Mouse (Mus musculus): ENCODE data around the gene Megf11. TPM values are rescaled to one million over a fixed set of nuclear protein-coding genes. Genes with fewer than 3 reads are reported as not detected.

Gene Megf11
- polyA plus RNA-seq, 1 experiment from 2014 or later: 1.2 TPM

GRCm38 (mm10) chr9:64504456-64504855, 119.0 kb downstream of the Megf11 start:
- Histone ChIP-seq H3K27me3 (replicated peaks) (no peaks in the 10 kb centered on the region), H3K4me1 (no peaks in the 10 kb centered on the region), H3K9ac (no peak overlapping the region), H3K36me3 (no peaks in the 10 kb centered on the region), H3K27ac (no peak overlapping the region), H3K4me2 (no peak overlapping the region), H3K9me3 (no peaks in the 10 kb centered on the region), H3K4me3 (replicated peaks) (no peak overlapping the region)
- 56% methylated on average over 3 of the region's 3 CpGs for WGBS
- no peak for ATAC-seq (ENCODE audit: insufficient read depth, low FRiP score, low read depth)

GRCm38 (mm10) chr9:64504921-64505320, 119.5 kb downstream of the Megf11 start:
- no peak for ATAC-seq (ENCODE audit: insufficient read depth, low FRiP score, low read depth)
- no peak overlapping the region for H3K27ac ChIP-seq
- no peak overlapping the region for H3K4me2 ChIP-seq
- H3K9ac ChIP-seq: no peak overlapping the region
- H3K4me3 ChIP-seq (replicated peaks): no peak overlapping the region
- H3K9me3 ChIP-seq: no peaks in the 10 kb centered on the region
- no peaks in the 10 kb centered on the region for H3K4me1 ChIP-seq
- 78% methylated on average over 8 of the region's 8 CpGs for WGBS
- no peaks in the 10 kb centered on the region for H3K27me3 ChIP-seq (replicated peaks)
- H3K36me3 ChIP-seq: no peaks in the 10 kb centered on the region

GRCm38 (mm10) chr9:64506440-64507206, 121.2 kb downstream of the Megf11 start:
- ATAC-seq (ENCODE audit: insufficient read depth, low FRiP score, low read depth): no peak
- Histone ChIP-seq H3K4me3 (replicated peaks) (no peak overlapping the region), H3K27me3 (replicated peaks) (no peaks in the 10 kb centered on the region), H3K27ac (no peak overlapping the region), H3K4me1 (no peaks in the 10 kb centered on the region), H3K4me2 (no peak overlapping the region), H3K9me3 (no peaks in the 10 kb centered on the region), H3K9ac (no peak overlapping the region), H3K36me3 (no peaks in the 10 kb centered on the region)
- 68% methylated on average over 11 of the region's 11 CpGs for WGBS

- Histone ChIP-seq H3K36me3 (no peaks in the 10 kb centered on the region), H3K27ac (no peak overlapping the region), H3K9ac (no peak overlapping the region), H3K9me3 (no peaks in the 10 kb centered on the region), H3K4me1 (no peaks in the 10 kb centered on the region), H3K4me2 (no peak overlapping the region), H3K27me3 (replicated peaks) (no peaks in the 10 kb centered on the region), H3K4me3 (replicated peaks) (no peak overlapping the region)
- WGBS: 42% methylated on average over 6 of the region's 6 CpGs
- ATAC-seq (ENCODE audit: insufficient read depth, low FRiP score, low read depth): no peak
Measured at GRCm38 (mm10) chr9:64507207-64507517, 121.7 kb downstream of the Megf11 start.

- Histone ChIP-seq H3K4me2 (no peak overlapping the region), H3K9ac (no peak overlapping the region), H3K27ac (no peak overlapping the region), H3K4me3 (replicated peaks) (no peak overlapping the region), H3K4me1 (no peaks in the 10 kb centered on the region), H3K9me3 (no peaks in the 10 kb centered on the region), H3K36me3 (no peaks in the 10 kb centered on the region), H3K27me3 (replicated peaks) (no peaks in the 10 kb centered on the region)
- ATAC-seq (ENCODE audit: insufficient read depth, low FRiP score, low read depth): no peak
- WGBS: 54% methylated on average over 7 of the region's 7 CpGs
Measured at GRCm38 (mm10) chr9:64507995-64508394, 122.6 kb downstream of the Megf11 start.

- Histone ChIP-seq H3K9me3 (no peaks in the 10 kb centered on the region), H3K27me3 (replicated peaks) (no peaks in the 10 kb centered on the region), H3K4me3 (replicated peaks) (no peak overlapping the region), H3K27ac (no peak overlapping the region), H3K4me2 (no peak overlapping the region), H3K9ac (no peak overlapping the region), H3K4me1 (no peaks in the 10 kb centered on the region), H3K36me3 (no peaks in the 10 kb centered on the region)
- ATAC-seq (ENCODE audit: insufficient read depth, low FRiP score, low read depth): no peak
- 51% methylated on average over 6 of the region's 6 CpGs for WGBS
Measured at GRCm38 (mm10) chr9:64514826-64515225, 129.4 kb downstream of the Megf11 start.

- ATAC-seq (ENCODE audit: insufficient read depth, low FRiP score, low read depth): no peak
- H3K27ac ChIP-seq: no peak overlapping the region
- WGBS: 53% methylated on average over 12 of the region's 12 CpGs
- H3K4me3 ChIP-seq (replicated peaks): no peak overlapping the region
- H3K9me3 ChIP-seq: no peaks in the 10 kb centered on the region
- no peaks in the 10 kb centered on the region for H3K27me3 ChIP-seq (replicated peaks)
- no peak overlapping the region for H3K9ac ChIP-seq
- no peaks in the 10 kb centered on the region for H3K4me1 ChIP-seq
- no peak overlapping the region for H3K4me2 ChIP-seq
- H3K36me3 ChIP-seq: no peaks in the 10 kb centered on the region
Measured at GRCm38 (mm10) chr9:64519921-64520746, 134.7 kb downstream of the Megf11 start.

- Histone ChIP-seq H3K4me2 (no peak overlapping the region), H3K4me3 (replicated peaks) (no peak overlapping the region), H3K9ac (no peak overlapping the region), H3K36me3 (no peaks in the 10 kb centered on the region), H3K9me3 (no peaks in the 10 kb centered on the region), H3K4me1 (no peaks in the 10 kb centered on the region), H3K27ac (no peak overlapping the region), H3K27me3 (replicated peaks) (no peaks in the 10 kb centered on the region)
- no peak for ATAC-seq (ENCODE audit: insufficient read depth, low FRiP score, low read depth)
- 56% methylated on average over 4 of the region's 4 CpGs for WGBS
Measured at GRCm38 (mm10) chr9:64520747-64521283, 135.4 kb downstream of the Megf11 start.

GRCm38 (mm10) chr9:64523264-64524045, 138.0 kb downstream of the Megf11 start:
- H3K9me3 ChIP-seq: no peaks in the 10 kb centered on the region
- no peak overlapping the region for H3K27ac ChIP-seq
- no peak overlapping the region for H3K9ac ChIP-seq
- WGBS: 57% methylated on average over 21 of the region's 21 CpGs
- H3K36me3 ChIP-seq: no peaks in the 10 kb centered on the region
- no peak overlapping the region for H3K4me3 ChIP-seq (replicated peaks)
- no peak for ATAC-seq (ENCODE audit: insufficient read depth, low FRiP score, low read depth)
- H3K4me2 ChIP-seq: no peak overlapping the region
- H3K27me3 ChIP-seq (replicated peaks): no peaks in the 10 kb centered on the region
- no peaks in the 10 kb centered on the region for H3K4me1 ChIP-seq

GRCm38 (mm10) chr9:64528061-64528460, 142.6 kb downstream of the Megf11 start:
- H3K27ac ChIP-seq: no peak overlapping the region

GRCm38 (mm10) chr9:64528595-64528994, 143.2 kb downstream of the Megf11 start:
- H3K36me3 ChIP-seq: no peaks in the 10 kb centered on the region
- H3K27me3 ChIP-seq (replicated peaks): no peaks in the 10 kb centered on the region
- H3K27ac ChIP-seq: no peak overlapping the region
- no peaks in the 10 kb centered on the region; the same call in 1 of the 2 replicates for H3K4me1 ChIP-seq
- no peaks in the 10 kb centered on the region for H3K9me3 ChIP-seq
- WGBS: 73% methylated on average over 2 of the region's 2 CpGs
- ATAC-seq (ENCODE audit: insufficient read depth, low FRiP score, low read depth): no peak
- no peak overlapping the region for H3K4me3 ChIP-seq (replicated peaks)
- H3K9ac ChIP-seq: no peak overlapping the region
- H3K4me2 ChIP-seq: no peak overlapping the region

More at GRCm38 (mm10) chr9:64528061-64528460, 142.6 kb downstream of the Megf11 start:
- no peak overlapping the region for H3K4me3 ChIP-seq (replicated peaks)
- H3K4me2 ChIP-seq: no peak overlapping the region
- H3K27me3 ChIP-seq (replicated peaks): no peaks in the 10 kb centered on the region
- H3K9ac ChIP-seq: no peak overlapping the region
- WGBS: 89% methylated on average over 7 of the region's 7 CpGs
- no peaks in the 10 kb centered on the region; the same call in 1 of the 2 replicates for H3K4me1 ChIP-seq
- H3K36me3 ChIP-seq: no peaks in the 10 kb centered on the region
- H3K9me3 ChIP-seq: no peaks in the 10 kb centered on the region
- ATAC-seq (ENCODE audit: insufficient read depth, low FRiP score, low read depth): no peak
